Mouse (Mus musculus) monocyte, adult 5-6 weeks (primary cell): Measurements from ENCODE around the gene Guca2a. TPM values are rescaled to one million over a fixed set of nuclear protein-coding genes. Genes with fewer than 3 reads are reported as not detected.

Experiments
- ATAC-seq: fragments of 153-309, 156-312 bp; replicated peaks from 2 replicates; pipeline ENCODE4 v1.8.0; 2017; ENCODE audit warnings: mild to moderate bottlenecking; ENCODE audit not compliant: low TSS enrichment, insufficient number of reproducible peaks, severe bottlenecking, poor library complexity, low FRiP score
- total RNA-seq: library from RNA; stranded (forward); fragments of 200-1000, 200-491, 200-594 nt; gene quantifications from 3 replicates; pipeline ENCODE4 v1.2.3, GENCODE M21; 2017

Gene Guca2a
- total RNA-seq, 1 experiment from 2014 or later: not detected

- ATAC-seq: no peak
Measured at GRCm38 (mm10) chr4:119635686-119636085, 1.8 kb upstream of the Guca2a start.

- no peak for ATAC-seq
Measured at GRCm38 (mm10) chr4:119636731-119637130, 773 bp upstream of the Guca2a start.

DNA sequence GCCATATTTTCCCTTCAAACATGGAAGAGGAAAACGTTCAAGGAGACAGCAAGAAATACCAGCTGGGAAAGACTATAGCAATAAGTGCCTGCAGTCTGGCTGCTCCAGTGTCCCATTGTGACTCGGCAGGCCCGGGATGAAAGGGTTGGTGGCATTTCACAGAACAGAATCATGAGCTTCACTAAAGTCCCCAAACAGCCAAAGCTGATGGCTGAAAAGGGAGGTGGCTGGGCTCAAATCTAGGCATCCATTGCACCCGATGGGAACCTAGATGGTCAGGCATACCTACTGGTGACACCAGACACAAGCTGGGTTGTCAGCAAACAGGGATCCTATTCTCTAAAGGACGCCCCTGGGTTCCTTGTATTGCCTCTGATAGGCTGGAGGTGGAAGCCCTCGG lies 442 bp downstream of the Guca2a start:
- ATAC-seq: no peak

- ATAC-seq: no peak
Measured at GRCm38 (mm10) chr4:119638656-119639055, 1.2 kb downstream of the Guca2a start.

GRCm38 (mm10) chr4:119642666-119643065 lies 5.2 kb downstream of the Guca2a start:
- no peak for ATAC-seq

GRCm38 (mm10) chr4:119657011-119657410 lies 19.5 kb downstream of the Guca2a start:
- no peak for ATAC-seq

DNA sequence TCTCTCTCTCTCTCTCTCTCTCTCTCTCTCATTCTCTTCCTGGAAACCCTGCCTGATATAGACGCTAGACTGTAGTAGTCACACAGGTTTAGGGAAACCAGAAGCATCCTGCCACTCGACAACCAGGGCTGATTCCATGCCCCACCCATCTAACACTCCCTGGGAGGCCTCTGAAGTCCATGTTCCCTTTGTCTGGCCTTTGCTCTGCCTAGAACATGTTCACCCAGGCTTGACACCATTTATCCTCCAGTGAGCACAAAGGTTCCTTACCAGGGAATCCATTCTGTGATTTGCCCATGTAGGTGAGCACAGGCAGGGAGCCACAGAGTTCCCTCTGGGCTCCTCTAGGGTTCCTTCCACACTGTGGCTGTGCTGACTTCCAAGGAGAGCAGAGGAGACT lies 20.7 kb downstream of the Guca2a start:
- ATAC-seq: no peak

- no peak for ATAC-seq
Measured at GRCm38 (mm10) chr4:119658731-119659130, 21.2 kb downstream of the Guca2a start, which contains the start of gene Guca2b. Gene Guca2b, minus strand, starts transcription at chr4:119658954.

DNA sequence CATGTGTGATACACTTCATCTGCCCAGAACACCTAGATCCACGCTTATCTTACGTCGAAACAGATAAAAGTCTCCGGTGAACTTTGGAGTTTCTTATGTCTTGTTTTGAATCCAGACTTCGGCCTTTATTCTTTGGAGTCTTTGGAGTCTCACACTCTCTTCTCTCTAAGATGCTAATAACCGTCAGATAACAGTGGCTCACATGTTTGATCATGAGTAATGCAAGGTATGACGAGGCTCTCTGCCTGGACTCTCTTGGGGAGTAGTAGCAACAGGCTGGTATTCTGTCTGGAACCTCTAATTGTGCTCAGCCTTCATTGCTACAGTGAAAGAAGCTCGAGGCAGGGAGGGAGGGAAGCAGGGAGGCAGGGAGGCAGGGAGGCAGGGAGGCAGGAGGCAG lies 22.5 kb downstream of the Guca2a start:
- ATAC-seq: no peak

- ATAC-seq: no peak
Measured at GRCm38 (mm10) chr4:119662151-119662550, 24.6 kb downstream of the Guca2a start.

DNA sequence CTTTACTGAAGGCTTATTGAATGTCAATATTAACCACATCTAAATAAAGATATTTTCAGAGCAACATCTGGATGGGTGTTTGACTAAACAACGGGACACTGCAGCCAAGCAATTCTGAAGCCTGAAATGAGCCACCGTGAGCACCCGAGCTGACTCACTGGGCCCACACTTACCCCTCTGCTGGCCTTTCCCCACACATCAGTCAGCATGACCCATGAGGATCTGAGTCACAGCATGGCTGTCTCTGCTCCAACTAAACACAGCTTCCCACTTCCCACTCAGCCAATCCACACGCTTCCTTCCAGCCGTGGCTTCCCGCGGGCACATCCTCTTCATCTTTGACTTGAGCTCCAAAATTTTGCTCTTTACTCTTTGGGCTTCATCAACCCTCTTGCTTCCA lies 25.5 kb downstream of the Guca2a start:
- no peak for ATAC-seq

DNA sequence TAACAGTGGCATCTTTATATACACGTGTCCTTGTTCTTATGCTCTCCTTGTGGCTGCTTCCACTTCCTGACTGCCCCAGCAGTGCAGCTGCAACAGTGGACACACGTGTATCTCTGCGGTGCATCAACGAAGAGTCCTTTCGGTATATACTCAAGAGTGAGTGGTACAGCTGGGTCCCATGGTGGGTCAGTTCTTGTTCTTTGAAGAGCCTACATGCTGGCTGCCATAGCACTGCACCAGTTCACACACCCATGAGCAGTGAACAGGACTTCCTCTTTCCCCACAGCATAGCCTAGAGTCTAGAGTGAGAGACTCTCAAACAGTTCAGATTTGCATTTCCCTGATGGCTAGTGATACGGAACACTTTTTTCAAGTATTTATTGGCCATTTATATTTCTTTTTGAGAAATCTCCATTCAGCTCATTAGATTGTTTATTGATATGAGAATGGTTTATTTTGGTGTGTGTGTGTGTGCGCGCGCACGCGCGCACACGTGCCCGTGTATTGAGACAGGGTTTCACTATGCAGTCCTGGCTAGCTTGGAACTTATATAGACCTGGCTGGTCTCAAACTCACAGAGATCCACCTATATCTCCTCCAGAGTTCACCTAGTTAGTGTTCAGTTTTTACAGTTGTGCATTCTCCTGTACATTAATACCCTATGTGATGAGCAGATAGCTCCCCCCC lies 26.0 kb downstream of the Guca2a start:
- ATAC-seq: no peak

DNA sequence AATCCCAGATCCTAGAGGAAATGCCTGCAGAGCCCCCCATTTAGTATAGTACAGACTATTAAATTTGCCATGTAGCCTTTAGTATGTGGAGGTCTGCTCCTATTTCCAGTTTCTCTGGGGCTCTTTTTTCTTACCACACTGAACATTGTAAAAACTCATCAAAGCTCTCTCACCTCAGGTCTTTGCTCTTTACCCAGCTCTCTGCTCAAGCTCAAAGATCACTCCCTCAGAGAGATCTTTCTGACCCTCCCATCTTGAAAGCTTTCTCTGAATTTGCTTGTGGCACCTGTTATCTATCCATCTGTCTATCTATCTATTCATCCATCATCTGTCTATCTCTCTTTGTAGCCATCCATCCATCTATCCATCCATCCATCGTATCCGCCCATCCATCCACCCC lies 27.7 kb downstream of the Guca2a start:
- no peak for ATAC-seq

GRCm38 (mm10) chr4:119666116-119666515 lies 28.6 kb downstream of the Guca2a start:
- ATAC-seq: no peak

GRCm38 (mm10) chr4:119667454-119667853 lies 29.9 kb downstream of the Guca2a start:
- peak; percentile 41; the same call in 1 of the 2 replicates for ATAC-seq

GRCm38 (mm10) chr4:119668185-119668584 lies 30.7 kb downstream of the Guca2a start:
- no peak for ATAC-seq

GRCm38 (mm10) chr4:119668596-119668995 lies 31.1 kb downstream of the Guca2a start:
- ATAC-seq: no peak

DNA sequence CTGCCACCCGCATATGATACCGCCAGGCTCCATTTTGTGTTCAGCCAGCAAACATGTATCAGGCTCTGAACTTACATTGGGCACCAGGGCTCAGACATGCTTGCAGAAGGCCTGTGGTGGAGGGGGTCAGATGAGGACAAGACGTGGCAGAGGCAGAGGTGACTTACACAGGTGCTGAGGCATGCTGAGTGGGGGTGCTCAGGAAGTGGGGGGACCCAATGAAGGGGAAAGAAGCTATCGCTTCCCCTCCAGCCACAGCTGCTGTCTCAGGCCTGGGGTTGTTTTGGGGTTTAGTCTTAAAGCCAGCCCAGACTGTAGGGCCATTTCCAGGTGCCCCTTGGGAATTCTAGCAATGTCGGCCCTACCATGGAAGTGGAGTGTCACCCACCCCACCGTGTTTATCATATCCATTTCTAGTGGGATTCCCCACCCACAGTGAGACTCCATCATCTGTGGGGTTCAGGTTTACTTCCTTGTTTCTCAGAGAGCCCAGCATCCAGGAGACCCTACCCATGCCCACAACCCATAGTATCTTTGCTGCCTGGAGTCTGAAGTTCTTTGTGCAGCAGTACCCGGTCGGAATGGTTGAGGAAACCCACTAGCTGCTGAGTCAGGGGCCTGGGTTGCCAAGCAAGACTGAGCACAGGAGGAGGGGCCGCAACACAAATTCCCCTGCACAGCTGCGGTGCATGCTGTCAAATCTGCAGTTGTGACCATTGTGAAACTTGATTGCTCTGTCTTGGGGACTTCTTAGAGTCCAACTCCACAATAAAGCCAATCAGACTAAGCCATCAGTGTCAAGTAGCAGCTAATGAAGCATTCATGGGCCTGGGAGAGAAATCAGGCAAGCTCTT lies 32.1 kb downstream of the Guca2a start:
- peak; percentile 42; the same call in 1 of the 2 replicates for ATAC-seq

DNA sequence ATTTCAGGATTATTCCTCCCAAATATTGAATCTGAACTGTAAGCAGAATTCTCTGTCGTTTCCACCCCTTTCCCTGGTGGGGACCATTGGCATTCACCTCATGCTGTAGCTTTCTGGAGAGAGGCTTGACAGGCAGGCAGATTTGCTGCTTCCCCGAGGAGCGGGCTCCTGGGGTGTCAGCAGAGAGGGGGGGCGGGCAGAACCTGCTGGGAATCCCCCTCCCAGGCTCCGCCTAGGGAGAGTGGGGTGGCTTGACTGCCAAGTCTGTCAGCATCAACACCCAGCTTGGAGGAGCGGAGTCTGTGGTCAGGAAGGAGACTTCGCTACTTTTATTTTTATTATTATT lies 32.7 kb downstream of the Guca2a start:
- no peak for ATAC-seq

DNA sequence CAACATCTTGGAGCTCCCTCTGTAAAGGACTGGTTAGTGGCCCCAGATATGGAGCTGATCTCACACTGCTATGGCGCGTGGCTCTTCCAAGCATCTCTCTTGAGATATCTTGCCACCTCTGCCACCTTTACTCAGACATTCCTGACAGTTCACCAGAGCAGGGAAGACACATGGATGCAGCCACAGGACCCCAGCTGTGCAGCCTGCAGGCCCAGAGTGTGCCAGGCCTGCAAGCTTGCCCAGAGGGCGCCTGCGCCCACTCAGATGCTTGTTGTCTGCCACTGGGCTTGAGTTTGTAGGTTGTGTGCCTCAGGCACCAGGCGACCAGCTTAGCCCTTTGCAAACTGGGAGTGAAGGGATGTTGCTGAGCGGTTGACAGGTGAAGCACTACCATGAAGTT lies 33.2 kb downstream of the Guca2a start:
- no peak for ATAC-seq
